Mouse (Mus musculus) embryonic fibroblast, embryonic 13.5 days (primary cell): ENCODE measurements at regions not wholly inside any gene's neighbourhood (a gene's known extent, or its start where the extent isn't known, plus 50 kb on each side); places are given as distances from the start of the nearest gene placed in this dataset.

Experiments used
- CTCF ChIP-seq: IDR thresholded peaks from 2 replicates; pipeline ENCODE4 v1.5.1; 2011; ENCODE audit warnings: mild to moderate bottlenecking, control low read depth, low read length, moderate library complexity, borderline replicate concordance; ENCODE audit not compliant: insufficient read depth
- POLR2A ChIP-seq: IDR thresholded peaks from 2 replicates; pipeline ENCODE4 v1.6.1; 2011; ENCODE audit warnings: low read depth, mild to moderate bottlenecking, control low read depth, low read length, moderate library complexity

DNA sequence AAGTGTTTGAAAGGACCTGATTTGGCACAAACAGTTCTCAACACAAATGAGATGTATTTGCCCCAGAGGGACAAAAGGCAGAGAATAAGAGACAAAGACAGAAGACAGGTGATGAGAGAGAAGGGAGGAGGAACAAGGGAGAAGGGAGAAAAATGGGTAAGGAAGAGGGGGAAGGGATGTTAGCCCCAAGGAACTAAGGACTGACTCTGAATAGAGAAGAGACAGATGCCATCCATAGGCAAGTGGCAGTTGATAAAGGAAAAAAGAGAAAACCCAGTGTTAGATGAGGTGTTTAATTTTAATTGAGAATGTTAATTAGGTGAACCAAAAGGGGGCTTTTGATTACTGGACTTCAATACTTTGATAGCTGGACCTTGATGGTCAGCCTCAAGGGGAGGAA lies 137.4 kb upstream of the B430305J03Rik start:
- no peak for TF ChIP-seq POLR2A
- no peak for TF ChIP-seq CTCF
